8 mouse cellular contexts compared by ENCODE assay signal in genomic region chr12:72408111-72408891, GRCm38 (mm10). TPM values are rescaled to one million over a fixed set of nuclear protein-coding genes. Genes with fewer than 3 reads are reported as not detected.
DNase-seq lines count a peak whose midpoint lies in the region; ATAC-seq lines count a peak whose summit lies in the region.

No protein-coding gene starts in this region.

- peak; percentile 69 for DNase-seq in adrenal gland, adult 2 months
- peak; percentile 77 to 81 for DNase-seq in cerebellum, postnatal 14 days
- DNase-seq in frontal cortex, postnatal 36 days (ENCODE audit: low spot score in 2 of 2), result peak; percentile 77
- peak; percentile 73 for DNase-seq in hindbrain, embryonic 11.5 days (ENCODE audit: low spot score)
- DNase-seq in left cerebral cortex, adult 11 months (ENCODE audit: low spot score), result peak; percentile 37
- peak; percentile 59 for DNase-seq in lung, postnatal 10 days
- DNase-seq in retina, adult 2 months (ENCODE audit: low read depth, low spot score), result peak; percentile 47
- no peak for DNase-seq in c-Kit-positive CD71-positive TER-119-positive erythroid progenitor cells, embryonic 14.5 days (ENCODE audit: low spot score)

- H3K9ac ChIP-seq in hindbrain, embryonic 11.5 days (ENCODE audit: low read depth, low read length), result peak overlapping the region; percentile 73

- H3K9me3 ChIP-seq in hindbrain, embryonic 11.5 days (ENCODE audit: control insufficient read depth, low read length), result no peaks in the 10 kb centered on the region

- peak; percentile 89 for ATAC-seq in hindbrain, embryonic 11.5 days (ENCODE audit: low FRiP score)

- H3K4me2 ChIP-seq in hindbrain, embryonic 11.5 days (replicated peaks; ENCODE audit: low read depth, low read length), result peak overlapping the region; percentile 95

- peak overlapping the region; percentile 60; the same call in 1 of the 2 replicates for H3K27ac ChIP-seq in hindbrain, embryonic 11.5 days (ENCODE audit: low read depth, low read length)

- WGBS in hindbrain, embryonic 11.5 days, result under 1% methylated on average over 50 of the region's 63 CpGs

- peaks cover 3% of the 10 kb centered on the region; the same call in 1 of the 2 replicates for H3K27me3 ChIP-seq in hindbrain, embryonic 11.5 days (ENCODE audit: control insufficient read depth, insufficient read depth, low read length)

- H3K4me1 ChIP-seq in hindbrain, embryonic 11.5 days (replicated peaks; ENCODE audit: control insufficient read depth, insufficient read depth, low read length), result 0 out of 2 replicates have a peak, but pooled peaks cover 10% of the 10 kb centered on the region

- H3K4me3 ChIP-seq in hindbrain, embryonic 11.5 days (ENCODE audit: low read depth, low read length), result peak overlapping the region; percentile 83

- H3K36me3 ChIP-seq in hindbrain, embryonic 11.5 days (ENCODE audit: control insufficient read depth, insufficient read depth, low read length), result no peaks in the 10 kb centered on the region

RNA-seq across cellular contexts. Expression of gene Rtn1, which starts 0.6 kb away (rescaled TPM):
- total RNA-seq in adrenal gland, adult 2 months (2021), result 10 to 100 TPM; 15.0 to 27.1 TPM
- polyA plus RNA-seq in adrenal gland, adult 2 months (2012; rRNA removed), result 12.0 and 18.3 TPM in 2 replicates
- polyA plus RNA-seq in hindbrain, embryonic 11.5 days (2014; fragmentation: Nextera tagmentation; extraction: Ambion mirVana), result 488 and 505 TPM in 2 replicates

RNA-seq across cellular contexts. Expression of gene Lrrc9, which starts 33.4 kb away (rescaled TPM):
- total RNA-seq in adrenal gland, adult 2 months (2021), result 1 to 10 TPM; 1.5 to 5.8 TPM
- polyA plus RNA-seq in adrenal gland, adult 2 months (2012; rRNA removed), result 0.12 and 0.57 TPM in 2 replicates
- 2.4 and 2.9 TPM in 2 replicates for polyA plus RNA-seq in hindbrain, embryonic 11.5 days (2014; fragmentation: Nextera tagmentation; extraction: Ambion mirVana)

Comparison
In these comparisons a context has a peak if more than half of its experiments do, and no peak if none do; other contexts are left out.
1. RNA of gene Rtn1, which starts 0.6 kb away (polyA plus RNA-seq): 488 to 505 TPM in hindbrain, embryonic 11.5 days; 12.0 to 18.3 TPM in adrenal gland, adult 2 months; every median in the first group is over 10 times any median in the second.